Mouse (Mus musculus) adrenal gland, postnatal 25 days (tissue): ENCODE measurements around the gene Gng2. TPM values are rescaled to one million over a fixed set of nuclear protein-coding genes. Genes with fewer than 3 reads are reported as not detected.

ENCODE experiments used
- DNase-seq: peaks from one replicate; pipeline ENCODE4 v3.0.0; 2021; ENCODE audit warnings: mixed read lengths
- total RNA-seq: library from RNA; stranded (reverse); gene quantifications from 2 replicates; pipeline ENCODE4 v1.2.3, GENCODE M21; 2021

Gene Gng2
- total RNA-seq, 1 experiment from 2014 or later, result 36.2 TPM

- DNase-seq, result peak; percentile 77
Measured at GRCm38 (mm10) chr14:19976421-19977270, 781 bp downstream of the Gng2 start.

GRCm38 (mm10) chr14:19974978-19975493, 2.4 kb downstream of the Gng2 start:
- DNase-seq, result no peak

- DNase-seq, result no peak
Measured at GRCm38 (mm10) chr14:19974429-19974828, 3.0 kb downstream of the Gng2 start.

GRCm38 (mm10) chr14:19972316-19973029, 5.0 kb downstream of the Gng2 start:
- DNase-seq, result no peak

GRCm38 (mm10) chr14:19970845-19971244, 6.6 kb downstream of the Gng2 start:
- no peak for DNase-seq

- no peak for DNase-seq
Measured at GRCm38 (mm10) chr14:19970106-19970785, 7.2 kb downstream of the Gng2 start.

- no peak for DNase-seq
Measured at GRCm38 (mm10) chr14:19969566-19969965, 7.9 kb downstream of the Gng2 start.

GRCm38 (mm10) chr14:19969011-19969521, 8.4 kb downstream of the Gng2 start:
- DNase-seq, result no peak

GRCm38 (mm10) chr14:19968321-19969010, 9.0 kb downstream of the Gng2 start:
- DNase-seq, result no peak

- DNase-seq, result no peak
Measured at GRCm38 (mm10) chr14:19967482-19967881, 9.9 kb downstream of the Gng2 start.

- DNase-seq, result no peak
Measured at GRCm38 (mm10) chr14:19963961-19964505, 13.4 kb downstream of the Gng2 start.

GRCm38 (mm10) chr14:19961924-19962915, 15.2 kb downstream of the Gng2 start:
- no peak for DNase-seq

- DNase-seq, result no peak
Measured at GRCm38 (mm10) chr14:19959860-19960259, 17.6 kb downstream of the Gng2 start.

GRCm38 (mm10) chr14:19955077-19955476, 22.4 kb downstream of the Gng2 start:
- DNase-seq, result no peak

GRCm38 (mm10) chr14:19950812-19951211, 26.6 kb downstream of the Gng2 start:
- DNase-seq, result no peak

- no peak for DNase-seq
Measured at GRCm38 (mm10) chr14:19949475-19949874, 28.0 kb downstream of the Gng2 start.

- no peak for DNase-seq
Measured at GRCm38 (mm10) chr14:19946221-19946620, 31.2 kb downstream of the Gng2 start.

GRCm38 (mm10) chr14:19942732-19943131, 34.7 kb downstream of the Gng2 start:
- no peak for DNase-seq

- DNase-seq, result no peak
Measured at GRCm38 (mm10) chr14:19942329-19942728, 35.1 kb downstream of the Gng2 start.

GRCm38 (mm10) chr14:19940066-19940465, 37.4 kb downstream of the Gng2 start:
- DNase-seq, result no peak
